Mouse (Mus musculus) small intestine, adult 10 weeks (tissue): ENCODE results near the gene Zbbx. TPM values are rescaled to one million over a fixed set of nuclear protein-coding genes. Genes with fewer than 3 reads are reported as not detected.

Source experiments
- polyA plus RNA-seq: library from polyadenylated mRNA; stranded (reverse); fragments of 350-450 nt; fragmentation: Illumina TruSeq; extraction: RNeasy Lipid Tissue Mini Kit (QIAGEN cat#74804); gene quantifications from one replicate; pipeline ENCODE4 v1.2.3, GENCODE M21; 2014; ENCODE audit warnings: low replicate concordance

Zbbx gene
- polyA plus RNA-seq = 0.22 TPM

GRCm38 (mm10) chr3:75164838-75165496, at the start of gene Zbbx:
TSS of gene Zbbx (minus strand) at chr3:75165034.

Other genes starting within 250 kb of the Zbbx start
- gene Serpini2, start 105.0 kb upstream of the Zbbx start, polyA plus RNA-seq = 55.4 TPM